ENCODE assay signal across 8 mouse cellular contexts in the genomic region with DNA sequence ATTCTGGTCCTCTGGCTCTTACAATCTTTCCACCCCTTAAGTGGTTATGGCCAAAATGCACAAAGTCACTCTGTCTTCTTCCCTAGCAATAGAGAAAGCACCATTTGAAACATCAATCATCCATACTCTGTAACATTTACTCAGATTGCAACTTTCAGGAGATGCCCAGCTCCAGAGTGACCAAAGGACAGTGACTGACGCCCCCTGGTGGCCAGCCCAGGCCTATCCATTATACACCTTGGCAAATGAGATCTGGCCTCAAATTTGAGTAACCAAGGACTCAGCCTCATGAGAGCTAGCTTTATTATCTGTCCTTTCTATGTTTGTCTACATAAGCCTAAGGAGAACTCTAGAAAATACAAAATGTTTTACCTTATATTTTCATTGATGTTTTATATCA. TPM values are rescaled to one million over a fixed set of nuclear protein-coding genes. Genes with fewer than 3 reads are reported as not detected.
A peak's percentile ranks its signal among the peaks of the same experiment; 100 is the strongest.
DNase-seq lines count a peak whose midpoint lies in the region; ATAC-seq and TF ChIP-seq lines count a peak whose summit lies in the region.

No protein-coding gene starts in this region.

- TF ChIP-seq CTCF in liver, embryonic 14.5 days (IDR thresholded peaks at IDR 0.05; ENCODE audit: low read depth), result peak; percentile 69

- peak; percentile 79 for ATAC-seq in kidney, embryonic 15.5 days (replicated peaks; ENCODE audit: low FRiP score)
- no peak for ATAC-seq in liver, embryonic 14.5 days (ENCODE audit: insufficient read depth)

- no peaks in the 10 kb centered on the region for H3K9me3 ChIP-seq in kidney, embryonic 15.5 days (replicated peaks)
- H3K9me3 ChIP-seq in liver, embryonic 14.5 days (ENCODE audit: control insufficient read depth, low read length), result no peaks in the 10 kb centered on the region

- no peak overlapping the region for H3K4me2 ChIP-seq in kidney, embryonic 15.5 days
- no peak overlapping the region for H3K4me2 ChIP-seq in liver, embryonic 14.5 days (ENCODE audit: low read depth)

- 0 out of 2 replicates have a peak, but pooled peaks cover 3% of the 10 kb centered on the region for H3K4me1 ChIP-seq in kidney, embryonic 15.5 days
- H3K4me1 ChIP-seq in liver, embryonic 14.5 days (replicated peaks; ENCODE audit: control insufficient read depth in 2 of 2, insufficient read depth in 2 of 2, low read length in 1 of 2), result no peaks in the 10 kb centered on the region

- no peak overlapping the region for H3K4me3 ChIP-seq in kidney, embryonic 15.5 days (replicated peaks)
- no peak overlapping the region for H3K4me3 ChIP-seq in liver, embryonic 14.5 days (ENCODE audit: insufficient read depth in 1 of 2, low read depth in 2 of 2, low read length in 2 of 2)

- TF ChIP-seq EP300 in liver, embryonic 14.5 days (IDR thresholded peaks at IDR 0.05; ENCODE audit: low read depth), result no peak

- 0% methylated on average over 1 of the region's 1 CpGs for WGBS in kidney, embryonic 15.5 days
- WGBS in liver, embryonic 14.5 days (ENCODE audit: insufficient replicate concordance), result 0% methylated on average over 1 of the region's 1 CpGs

- H3K27me3 ChIP-seq in kidney, embryonic 15.5 days, result no peaks in the 10 kb centered on the region
- no peaks in the 10 kb centered on the region for H3K27me3 ChIP-seq in liver, embryonic 14.5 days (ENCODE audit: control insufficient read depth, insufficient read depth, low read length)

- H3K27ac ChIP-seq in kidney, embryonic 15.5 days, result no peak overlapping the region
- no peak overlapping the region for H3K27ac ChIP-seq in liver, embryonic 14.5 days

- no peaks in the 10 kb centered on the region for H3K36me3 ChIP-seq in kidney, embryonic 15.5 days
- no peaks in the 10 kb centered on the region for H3K36me3 ChIP-seq in liver, embryonic 14.5 days (replicated peaks; ENCODE audit: control insufficient read depth, insufficient read depth, low read depth)

- DNase-seq in urinary bladder, adult 2 months (ENCODE audit: low spot score), result peak; percentile 25
- no peak for DNase-seq in urinary bladder, postnatal 10 days (ENCODE audit: low spot score)
- peak; percentile 65 to 74 for DNase-seq in cerebellum, adult 18-20 months
- DNase-seq in frontal cortex, adult 2 months (ENCODE audit: extremely low spot score in 1 of 2, low spot score in 1 of 2), result peak; percentile 14 to 81
- no peak for DNase-seq in liver, embryonic 14.5 days (ENCODE audit: low read depth in 3 of 3, low spot score in 3 of 3)
- DNase-seq in retina, postnatal 1 day, result peak; percentile 34
- no peak for DNase-seq in spleen, adult 12 weeks (ENCODE audit: low spot score)

- no peak overlapping the region for H3K9ac ChIP-seq in kidney, embryonic 15.5 days
- no peak overlapping the region for H3K9ac ChIP-seq in liver, embryonic 14.5 days (replicated peaks)

RNA-seq across cellular contexts. Expression of a gene that starts 44.7 kb away (rescaled TPM):
- 5.0 and 6.8 TPM in 2 replicates for polyA plus RNA-seq in urinary bladder, adult 2 months (2012; rRNA removed)
- 2.9 and 3.9 TPM in 2 replicates for polyA plus RNA-seq in frontal cortex, adult 2 months (2012; rRNA removed)
- 4.7 and 4.9 TPM in 2 replicates for polyA plus RNA-seq in kidney, embryonic 15.5 days (2015; fragmentation: Nextera tagmentation; extraction: Ambion mirVana)
- polyA plus RNA-seq in liver, embryonic 14.5 days (2012; rRNA removed), result 0.02 and 0.04 TPM in 2 replicates
- not detected in 2 replicates for polyA plus RNA-seq in liver, embryonic 14.5 days (2014; fragmentation: Nextera tagmentation; extraction: Ambion mirVana)

Comparison
In these comparisons a context has a peak if more than half of its experiments do, and no peak if none do; other contexts are left out.
1. DNase-seq: peak in urinary bladder, adult 2 months (single experiment), cerebellum, adult 18-20 months (2 of 2), frontal cortex, adult 2 months (2 of 2) and retina, postnatal 1 day (single experiment); none in urinary bladder, postnatal 10 days (single experiment), liver, embryonic 14.5 days (0 of 3) and spleen, adult 12 weeks (single experiment).